Mouse (Mus musculus) hindlimb bud, embryonic 11.5 days (tissue): ENCODE data around the gene Dennd1b.

Experiments
- DNase-seq: peaks from one replicate; pipeline ENCODE4 v3.0.0-alpha.2; 2012; ENCODE audit warnings: low read depth, low spot score; ENCODE audit errors: extremely low spot score

The Dennd1b gene

DNA sequence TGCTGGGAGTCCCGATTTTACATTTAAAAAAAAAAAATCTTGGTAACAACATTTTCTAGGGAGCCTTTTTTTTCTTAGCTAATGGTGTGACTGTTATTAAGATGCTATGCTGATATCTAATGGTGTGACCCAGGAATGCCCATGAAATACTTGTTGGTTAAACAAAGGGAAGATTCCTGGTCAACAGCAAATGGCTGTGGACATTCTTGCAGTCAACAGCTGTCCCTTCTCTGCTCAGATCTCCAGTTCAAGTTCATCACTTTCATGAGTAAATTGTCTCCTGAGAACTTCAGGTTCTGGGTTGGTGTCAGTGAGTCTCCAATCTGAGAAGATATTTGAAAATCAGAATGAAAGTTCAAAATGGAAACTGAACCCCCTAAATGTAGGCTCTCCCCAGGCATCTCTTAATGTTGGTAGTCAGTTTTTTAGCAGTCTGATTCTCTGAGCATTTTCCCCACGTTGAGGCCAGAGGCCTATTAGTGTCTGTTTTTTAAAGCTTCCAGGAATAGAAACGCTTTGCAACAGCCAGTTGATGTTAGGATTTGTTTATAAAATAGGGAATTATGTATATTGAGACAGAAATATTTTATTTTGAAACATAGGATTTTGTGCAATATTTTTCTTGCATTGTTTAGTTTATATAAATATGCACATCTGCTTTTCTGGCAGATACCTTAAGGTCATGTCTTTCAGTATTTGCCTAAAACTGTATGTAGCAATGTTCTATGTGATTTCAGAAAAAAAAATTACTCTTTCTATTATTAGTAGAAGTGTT, 211.0 kb downstream of the Dennd1b start:
- no peak for DNase-seq

DNA sequence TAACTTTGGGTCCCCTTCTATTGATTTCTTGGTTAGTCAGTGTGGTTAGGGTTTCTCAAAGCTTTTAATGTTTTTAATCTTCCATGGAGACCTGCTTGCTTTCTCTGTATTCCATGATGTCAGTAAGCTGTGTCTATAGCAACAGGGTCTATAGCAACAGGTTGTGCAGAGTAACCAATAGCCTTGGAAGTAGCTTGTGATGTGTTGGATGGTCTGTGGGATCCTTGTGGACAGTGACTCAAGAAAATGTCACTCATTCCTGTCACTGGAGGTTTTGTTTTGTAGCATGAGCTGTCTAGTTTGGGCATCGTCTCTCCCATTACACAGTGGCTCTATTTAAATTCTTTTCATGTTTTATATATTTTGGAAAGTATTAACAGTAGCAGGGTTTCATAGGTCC, 216.5 kb downstream of the Dennd1b start:
- no peak for DNase-seq

DNA sequence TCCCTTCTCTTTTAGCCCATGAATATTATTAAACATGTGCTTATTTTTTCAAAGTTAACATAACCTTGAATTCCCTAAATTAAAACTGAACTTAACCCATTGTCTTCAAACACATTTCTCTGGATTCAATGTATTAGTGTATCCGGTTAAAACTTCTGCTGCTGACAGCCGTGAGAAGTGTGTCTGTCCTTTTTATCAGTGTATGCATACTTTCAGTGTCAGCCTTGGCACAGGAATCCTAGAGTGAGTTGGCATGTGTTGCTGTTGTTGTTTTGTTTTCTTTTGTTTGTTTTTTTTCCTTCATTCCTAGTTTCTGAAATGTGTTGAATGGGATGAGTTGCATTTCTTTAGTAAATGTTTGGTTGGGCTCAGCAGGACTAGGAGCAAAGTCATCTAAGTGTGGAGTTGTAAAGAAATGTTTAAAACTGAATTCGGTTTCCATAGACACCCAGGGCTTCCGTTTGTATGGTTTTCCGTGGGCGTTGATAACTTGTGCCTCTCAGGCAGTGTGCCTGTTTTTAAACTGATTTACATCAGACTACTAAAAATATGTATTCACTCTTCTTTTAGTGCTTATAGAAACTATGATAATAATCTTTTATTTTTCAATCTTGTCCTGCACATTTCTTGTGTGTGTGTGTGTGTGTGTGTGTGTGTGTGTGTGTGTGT, 217.4 kb downstream of the Dennd1b start:
- no peak for DNase-seq

DNA sequence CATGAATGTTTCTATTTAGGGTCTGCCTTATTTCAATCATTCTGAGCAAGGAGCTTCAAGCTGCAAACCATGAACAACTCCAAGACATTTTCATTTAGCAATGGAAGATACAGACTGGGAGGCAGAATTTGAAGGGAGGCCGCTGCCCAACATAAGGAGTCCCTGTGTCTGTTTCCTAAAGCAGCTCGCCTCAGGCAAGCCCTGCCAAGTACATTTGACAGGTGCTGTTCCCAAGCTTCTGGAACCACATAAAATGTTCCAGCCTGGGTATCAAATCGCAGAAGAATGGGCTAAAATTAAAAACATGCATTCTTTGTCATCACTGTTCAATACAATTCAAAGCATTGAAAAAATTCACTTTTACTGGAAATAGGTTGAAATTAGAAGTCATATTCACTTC, 229.4 kb downstream of the Dennd1b start:
- DNase-seq = no peak

DNA sequence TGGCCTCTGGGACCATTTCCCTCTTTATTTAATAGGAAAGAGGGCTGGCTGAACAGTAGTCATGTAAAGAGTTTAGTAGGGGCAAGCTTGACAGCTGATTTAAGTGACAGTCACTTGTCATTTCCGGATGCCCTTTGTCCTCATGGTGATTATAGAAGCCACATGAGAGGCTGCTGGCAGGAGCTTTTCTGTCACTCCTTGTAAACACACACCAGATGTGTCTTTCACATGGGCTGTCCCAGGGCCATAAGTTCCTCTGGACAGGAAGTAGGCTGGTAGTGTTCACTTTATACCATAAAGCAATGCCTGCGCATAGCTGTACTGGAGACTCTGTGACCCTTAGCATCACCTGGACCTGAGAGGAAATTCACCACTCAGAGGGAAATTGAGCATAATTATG, 230.8 kb downstream of the Dennd1b start:
- peak; percentile 77 for DNase-seq

DNA sequence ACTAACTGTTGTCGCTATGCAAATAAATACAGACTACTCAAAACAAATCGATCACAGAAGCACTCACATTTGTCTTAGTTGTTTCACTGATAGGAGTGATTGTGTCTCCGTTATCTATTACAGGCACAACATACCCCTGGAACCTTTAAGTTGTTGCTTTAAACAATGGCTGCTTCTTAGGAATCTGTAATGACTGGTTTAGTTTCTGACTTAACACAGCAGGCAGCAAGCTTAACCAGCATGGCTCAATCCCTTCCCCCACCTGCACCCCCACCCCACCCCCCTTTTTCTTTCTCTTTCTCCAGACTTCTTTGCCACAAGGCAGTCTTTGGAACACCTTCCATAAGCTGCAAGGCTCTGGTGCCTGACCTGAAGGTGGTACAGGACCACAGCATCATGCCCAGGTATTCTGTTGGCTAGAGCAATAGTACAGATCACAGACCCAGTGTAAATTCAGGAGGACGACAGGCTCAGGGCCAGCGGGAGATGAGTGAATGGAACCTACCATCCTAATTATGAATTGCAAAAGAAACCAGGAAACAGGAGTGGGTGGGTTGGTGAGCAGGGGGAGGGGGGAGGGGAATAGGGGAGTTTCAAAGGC, 231.3 kb downstream of the Dennd1b start:
- peak; percentile 53 for DNase-seq

DNA sequence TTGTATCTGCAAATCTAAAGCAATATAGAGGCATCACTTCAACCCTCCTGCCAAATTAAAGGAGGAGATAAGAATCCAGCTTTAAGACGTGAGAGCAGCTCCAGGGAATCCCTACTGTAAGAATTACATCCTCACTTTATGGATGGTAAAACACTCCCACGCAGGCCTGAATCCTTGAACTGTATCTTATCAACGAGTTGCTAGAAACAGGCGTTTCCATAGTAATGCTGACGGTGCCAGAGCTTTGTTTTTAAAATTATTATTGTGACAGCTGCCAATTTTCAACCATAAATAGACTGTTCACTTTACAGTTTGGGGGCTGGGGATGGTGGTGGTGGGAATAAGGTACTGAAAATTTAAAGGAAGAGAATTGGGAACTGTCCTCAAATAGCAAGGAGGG, 239.8 kb downstream of the Dennd1b start:
- no peak for DNase-seq

DNA sequence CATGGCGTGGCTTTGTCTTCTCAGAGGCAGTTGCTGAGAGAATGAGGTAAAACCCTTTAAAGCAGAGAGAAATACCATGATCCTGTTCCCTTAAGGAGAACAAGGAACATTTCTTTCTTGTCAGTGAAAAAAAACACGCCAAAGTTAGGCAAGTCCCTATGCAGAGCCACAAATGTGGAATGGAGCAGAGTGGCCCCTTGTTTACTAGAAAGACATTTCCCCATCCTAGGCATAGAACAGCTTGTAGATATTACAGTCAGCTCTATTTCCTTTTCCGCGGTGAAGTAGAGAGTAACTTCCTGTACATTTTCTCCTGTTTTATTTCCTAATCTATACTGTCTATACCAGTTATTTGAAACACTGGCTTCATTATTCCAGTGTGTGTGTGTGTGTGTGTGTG, 243.0 kb downstream of the Dennd1b start:
- DNase-seq = no peak

DNA sequence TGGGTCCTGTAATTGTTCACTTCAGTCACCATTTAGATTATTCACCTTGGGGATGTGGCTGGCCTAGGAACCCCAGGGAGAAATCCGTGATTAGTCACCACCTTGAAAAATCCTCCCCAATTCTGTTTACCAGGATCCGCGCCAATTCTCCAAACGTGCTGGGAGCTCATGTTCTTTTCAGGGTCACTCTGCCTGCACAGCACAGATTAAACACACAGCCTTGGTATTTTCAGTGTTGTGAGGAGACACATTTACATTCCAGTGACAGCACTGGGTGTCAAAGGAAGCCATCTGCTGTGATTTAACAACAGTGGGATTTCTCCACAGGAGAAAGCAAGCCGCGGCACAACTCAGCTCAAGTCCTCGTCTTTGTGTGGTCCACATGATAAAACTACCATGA, 246.6 kb downstream of the Dennd1b start:
- no peak for DNase-seq

DNA sequence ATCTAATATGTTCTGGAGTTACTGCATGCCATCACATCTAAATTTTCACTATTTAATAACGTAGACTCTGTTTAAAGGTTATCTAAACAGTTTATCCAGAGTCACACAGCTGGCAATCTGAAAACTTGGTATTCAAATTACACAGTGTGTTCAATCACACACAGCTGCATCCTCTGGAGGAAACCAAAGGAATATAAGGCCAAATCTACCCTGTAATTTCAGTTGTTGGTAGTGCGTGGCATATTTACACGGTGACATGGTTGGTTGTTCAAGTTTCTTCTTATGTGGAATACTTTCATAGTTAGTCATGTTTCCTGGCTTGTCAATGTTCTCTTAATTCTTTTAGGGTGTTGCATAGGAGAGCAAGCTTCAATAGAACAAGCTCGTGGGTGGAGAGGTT, 247.3 kb downstream of the Dennd1b start:
- no peak for DNase-seq

DNA sequence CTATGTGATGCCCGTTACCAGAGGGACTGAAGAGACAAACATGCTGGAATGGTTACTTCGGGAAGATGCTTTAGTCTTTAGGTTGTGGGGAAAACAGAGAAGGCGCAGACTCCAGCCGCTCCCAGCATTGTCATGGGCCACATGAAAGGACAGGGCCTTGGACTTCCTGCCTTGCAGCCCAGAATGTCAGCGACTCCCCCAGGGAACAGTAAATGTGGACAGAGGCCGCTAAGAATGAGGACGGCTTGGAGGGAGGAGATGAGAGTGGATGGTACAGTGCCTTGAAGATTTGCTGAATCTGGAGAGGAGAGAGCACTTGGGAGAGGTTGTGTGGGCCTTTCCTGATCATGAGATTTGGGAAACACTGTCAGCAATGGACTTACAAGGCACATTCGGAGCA, 252.1 kb downstream of the Dennd1b start:
- DNase-seq = no peak

DNA sequence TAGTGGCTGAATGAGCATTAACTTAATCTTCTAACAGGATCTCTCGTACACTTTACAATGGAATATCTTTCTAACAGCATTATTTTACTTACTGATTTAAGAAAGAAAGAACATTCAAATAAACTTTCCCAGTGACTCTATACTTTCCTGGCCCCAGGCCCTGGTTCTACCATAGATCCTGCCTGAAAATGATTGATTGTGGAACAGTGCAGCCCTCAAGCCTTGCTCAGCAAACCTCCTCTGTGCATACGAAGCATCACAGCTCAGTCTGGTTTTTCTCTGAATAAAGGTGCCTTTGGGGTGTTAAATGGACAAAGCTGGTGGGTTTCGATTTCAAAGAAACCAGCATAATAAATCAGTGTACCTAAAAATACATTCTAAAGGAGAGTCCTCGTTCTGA, 260.6 kb downstream of the Dennd1b start:
- DNase-seq = no peak

DNA sequence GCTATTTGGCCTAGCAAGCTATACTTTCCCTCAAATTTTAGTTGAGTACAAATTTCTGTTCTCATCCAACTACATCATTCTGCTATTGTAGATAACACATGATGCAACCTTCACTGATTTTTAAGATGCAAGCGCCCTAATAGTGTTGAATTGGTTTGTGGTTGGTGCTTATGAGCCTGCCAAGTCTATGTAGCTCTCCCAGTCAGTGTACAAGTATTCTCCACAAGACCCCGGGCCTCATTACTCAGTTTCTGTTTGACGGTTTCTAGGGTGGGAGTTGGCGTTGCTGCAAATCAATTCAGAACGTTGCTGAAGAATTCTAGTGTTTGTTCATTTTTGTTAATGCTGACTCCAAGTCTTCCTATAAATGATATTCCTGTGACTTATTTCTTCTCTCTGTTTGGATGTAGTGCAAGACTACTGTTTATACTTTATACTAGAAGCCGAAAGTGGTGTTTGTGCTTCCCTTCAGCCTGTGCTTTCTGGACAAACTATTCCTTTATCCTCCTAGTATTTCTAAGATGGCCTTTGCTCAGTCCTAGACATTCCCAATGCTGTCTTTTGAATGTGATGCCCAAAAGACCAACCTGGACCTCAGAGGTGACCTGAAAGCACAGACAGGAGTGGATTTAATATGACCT, 261.2 kb downstream of the Dennd1b start:
- DNase-seq = no peak
